Mouse (Mus musculus): ENCODE data around the gene Hist1h4m.
"Not testable (repeated sequence)": the region's sequence is repeated elsewhere in the genome, so short reads cannot be mapped to it uniquely, and the experiment has no call there.

Gene Hist1h4m

DNA sequence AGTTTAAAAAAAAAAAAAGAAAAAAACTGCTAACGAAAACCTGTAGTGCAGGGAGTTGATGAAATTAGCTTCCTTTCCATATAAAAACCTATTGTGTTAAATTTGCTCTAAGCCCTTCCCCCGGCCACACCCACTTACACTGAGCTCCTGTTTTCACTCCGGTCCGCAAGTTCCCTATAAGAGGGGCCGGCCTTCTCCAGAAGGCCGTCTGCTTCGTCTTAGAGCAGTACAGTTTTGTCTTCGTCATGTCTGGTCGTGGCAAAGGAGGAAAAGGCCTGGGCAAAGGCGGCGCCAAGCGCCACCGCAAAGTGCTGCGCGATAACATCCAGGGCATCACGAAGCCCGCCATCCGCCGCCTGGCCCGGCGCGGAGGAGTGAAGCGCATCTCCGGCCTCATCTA, at the start of gene Hist1h4m:
Hist1h4m (plus strand) TSS at position 208 of the 400 bp plus-strand sequence.
- DNase-seq (ENCODE audit: low read depth, low spot score): not testable (repeated sequence)

DNA sequence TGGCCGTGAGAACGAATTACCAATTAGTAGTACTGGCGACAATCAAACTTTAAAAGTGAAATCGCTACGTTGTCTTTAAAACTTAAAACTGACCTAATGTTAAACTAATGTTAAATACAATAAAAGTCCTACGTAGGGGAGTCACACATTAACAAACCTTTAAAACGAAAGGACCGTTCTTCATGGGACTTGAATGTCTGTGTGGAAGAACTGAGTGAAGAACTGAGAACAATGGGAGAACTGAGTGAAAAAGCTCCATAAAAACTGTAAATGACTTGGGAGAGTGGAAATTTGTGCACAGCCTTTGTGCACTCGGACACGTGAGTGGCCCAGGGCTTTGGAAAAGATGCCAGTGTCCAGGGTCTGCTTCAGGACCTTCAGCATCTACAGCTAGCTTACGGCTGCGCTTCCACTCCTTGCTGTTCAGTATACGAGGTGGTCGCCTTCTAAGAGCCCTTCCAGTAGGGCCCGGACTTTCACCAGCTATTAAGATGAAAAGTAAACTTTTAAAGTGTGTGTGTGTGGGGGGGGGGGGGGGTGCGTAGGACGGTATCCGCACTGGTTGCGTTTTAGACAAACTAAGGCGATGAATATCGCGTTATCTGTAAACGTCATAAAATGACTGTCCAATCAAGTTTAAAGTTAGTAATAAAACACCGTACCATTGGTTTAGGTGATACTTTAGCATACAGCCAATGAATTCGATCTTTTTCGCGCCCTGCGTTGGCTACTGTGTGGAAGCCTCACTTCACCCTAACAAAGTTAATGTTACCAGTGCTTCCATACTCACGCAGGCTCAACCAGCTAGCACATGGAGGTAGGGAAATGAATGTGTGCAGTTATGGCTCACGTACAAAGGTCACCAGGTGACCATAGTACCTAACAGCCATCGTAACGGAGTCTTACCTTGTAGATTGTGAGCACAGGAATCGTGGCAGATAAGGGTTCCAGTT, 32.5 kb upstream of the Hist1h4m start:
- DNase-seq (ENCODE audit: low read depth, low spot score): peak; percentile 90

- peak; percentile 83 for DNase-seq (ENCODE audit: low read depth, low spot score)
Measured at GRCm38 (mm10) chr13:21779767-21780731, 31.5 kb upstream of the Hist1h4m start, which contains the start of gene Hist1h1b. Gene Hist1h1b (minus strand): TSS chr13:21780625.

GRCm38 (mm10) chr13:21781021-21781555, 30.5 kb upstream of the Hist1h4m start:
- no peak for DNase-seq (ENCODE audit: low read depth, low spot score)

- DNase-seq (ENCODE audit: low read depth, low spot score): no peak
Measured at GRCm38 (mm10) chr13:21781639-21782038, 29.9 kb upstream of the Hist1h4m start.

DNA sequence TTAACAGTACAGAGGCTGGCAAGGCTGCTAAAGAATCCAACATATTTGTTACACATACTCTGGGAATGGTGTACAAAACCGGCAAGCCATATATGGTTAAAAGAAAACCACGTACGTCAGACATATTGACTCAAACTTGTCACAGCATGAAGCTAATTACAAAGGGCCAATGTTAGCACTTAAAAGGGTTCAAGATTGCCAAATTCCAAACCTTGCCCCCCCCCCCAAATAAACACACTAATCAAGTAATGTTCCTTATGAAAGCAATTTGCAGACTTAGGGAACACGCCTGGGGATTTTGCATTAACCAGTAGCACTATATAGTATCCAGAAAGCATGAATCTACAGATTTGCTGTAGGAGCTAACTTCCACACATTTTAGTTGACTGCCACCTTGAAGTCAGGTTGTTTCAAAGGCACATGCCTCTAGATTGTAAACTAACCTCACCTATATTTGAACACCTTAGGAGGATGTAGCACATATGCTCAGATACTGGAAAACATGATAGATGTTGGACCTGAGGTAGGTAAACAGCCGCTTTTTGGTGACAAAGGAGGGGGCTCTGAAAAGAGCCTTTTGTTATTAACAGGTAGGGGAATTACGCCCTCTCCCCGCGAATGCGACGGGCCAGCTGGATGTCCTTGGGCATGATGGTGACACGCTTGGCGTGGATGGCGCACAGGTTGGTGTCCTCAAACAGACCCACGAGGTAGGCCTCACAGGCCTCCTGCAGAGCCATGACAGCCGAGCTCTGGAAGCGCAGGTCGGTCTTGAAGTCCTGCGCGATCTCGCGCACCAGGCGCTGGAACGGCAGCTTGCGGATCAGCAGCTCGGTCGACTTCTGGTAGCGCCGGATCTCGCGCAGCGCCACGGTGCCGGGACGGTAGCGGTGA, 28.9 kb upstream of the Hist1h4m start:
- peak; percentile 54 for DNase-seq (ENCODE audit: low read depth, low spot score)

DNA sequence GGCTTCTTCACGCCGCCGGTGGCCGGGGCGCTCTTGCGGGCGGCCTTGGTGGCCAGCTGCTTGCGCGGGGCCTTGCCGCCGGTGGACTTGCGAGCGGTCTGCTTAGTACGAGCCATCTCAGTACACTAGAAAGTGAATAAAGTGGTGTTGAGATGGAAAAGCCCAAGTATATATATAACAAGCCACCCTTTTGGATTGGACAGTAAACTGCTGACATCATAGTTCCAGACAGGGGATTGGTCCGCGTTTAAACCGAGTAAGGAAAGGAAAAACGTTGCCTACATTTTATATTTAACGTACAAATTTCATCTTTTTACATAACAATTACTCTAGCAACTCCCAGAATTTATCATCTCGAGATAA, 28.3 kb upstream of the Hist1h4m start, which contains the start of gene Hist1h3i:
Hist1h3i (minus strand) TSS at position 116 of the 363 bp plus-strand sequence.
- DNase-seq (ENCODE audit: low read depth, low spot score): peak; percentile 90

DNA sequence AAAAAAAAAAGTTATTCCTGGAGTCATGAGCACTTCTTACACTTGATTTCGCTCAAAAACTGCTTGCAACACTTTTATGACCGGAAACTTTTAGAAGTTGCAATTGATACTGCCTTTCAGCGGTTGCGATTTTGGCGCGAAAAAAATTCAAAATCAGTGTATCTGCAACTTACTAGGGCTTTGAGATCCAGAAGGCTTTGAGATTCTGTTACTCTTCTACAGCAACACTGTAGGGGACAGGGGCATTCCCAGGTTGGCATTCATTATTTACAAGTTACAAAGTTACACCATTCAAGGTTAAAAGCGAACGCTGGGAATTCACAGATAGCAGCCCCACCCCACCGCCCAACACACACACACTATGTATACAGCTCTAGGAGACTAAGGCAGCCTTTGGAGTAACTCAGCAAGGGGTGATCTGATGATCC, 27.8 kb upstream of the Hist1h4m start:
- no peak for DNase-seq (ENCODE audit: low read depth, low spot score)

- no peak for DNase-seq (ENCODE audit: low read depth, low spot score)
Measured at GRCm38 (mm10) chr13:21784311-21784710, 27.2 kb upstream of the Hist1h4m start.

- DNase-seq (ENCODE audit: low read depth, low spot score): no peak
Measured at GRCm38 (mm10) chr13:21786189-21786898, 25.2 kb upstream of the Hist1h4m start.

DNA sequence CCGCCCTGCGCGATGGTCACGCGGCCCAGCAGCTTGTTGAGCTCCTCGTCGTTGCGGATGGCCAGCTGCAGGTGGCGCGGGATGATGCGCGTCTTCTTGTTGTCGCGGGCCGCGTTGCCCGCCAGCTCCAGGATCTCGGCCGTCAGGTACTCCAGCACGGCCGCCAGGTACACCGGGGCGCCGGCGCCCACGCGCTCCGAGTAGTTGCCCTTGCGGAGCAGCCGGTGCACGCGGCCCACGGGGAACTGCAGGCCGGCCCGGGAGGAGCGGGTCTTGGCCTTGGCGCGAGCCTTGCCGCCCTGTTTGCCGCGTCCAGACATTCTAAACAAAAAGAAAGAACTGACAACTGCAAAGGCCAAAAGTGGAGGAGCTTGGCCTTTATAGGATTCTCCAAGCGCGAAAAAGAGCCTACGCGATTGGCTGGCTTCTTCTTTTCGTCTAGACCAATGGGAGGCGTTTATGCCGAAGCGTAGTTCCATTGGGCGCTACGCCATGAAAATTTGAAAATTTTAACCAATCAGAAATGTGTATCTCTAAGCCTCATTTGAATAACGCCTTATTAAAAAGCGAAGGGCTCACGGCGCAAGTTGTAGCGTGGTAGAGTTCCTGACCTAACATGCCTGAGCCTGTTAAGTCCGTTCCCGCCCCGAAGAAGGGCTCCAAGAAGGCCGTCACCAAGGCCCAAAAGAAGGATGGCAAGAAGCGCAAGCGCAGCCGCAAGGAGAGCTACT, 24.5 kb upstream of the Hist1h4m start, which contains the start of the genes Hist1h2an and Hist1h2bp:
Hist1h2an (minus strand) TSS at position 320 of the 731 bp plus-strand sequence.
Hist1h2bp (plus strand) TSS at position 563 of the 731 bp plus-strand sequence.
- peak; percentile 96 for DNase-seq (ENCODE audit: low read depth, low spot score)

- no peak for DNase-seq (ENCODE audit: low read depth, low spot score)
Measured at GRCm38 (mm10) chr13:21787760-21788593, 23.6 kb upstream of the Hist1h4m start.

GRCm38 (mm10) chr13:21789925-21790324, 21.6 kb upstream of the Hist1h4m start:
- DNase-seq (ENCODE audit: low read depth, low spot score): no peak

GRCm38 (mm10) chr13:21790601-21791283, 20.8 kb upstream of the Hist1h4m start:
- no peak for DNase-seq (ENCODE audit: low read depth, low spot score)

- no peak for DNase-seq (ENCODE audit: low read depth, low spot score)
Measured at GRCm38 (mm10) chr13:21795584-21795983, 16.0 kb upstream of the Hist1h4m start.

DNA sequence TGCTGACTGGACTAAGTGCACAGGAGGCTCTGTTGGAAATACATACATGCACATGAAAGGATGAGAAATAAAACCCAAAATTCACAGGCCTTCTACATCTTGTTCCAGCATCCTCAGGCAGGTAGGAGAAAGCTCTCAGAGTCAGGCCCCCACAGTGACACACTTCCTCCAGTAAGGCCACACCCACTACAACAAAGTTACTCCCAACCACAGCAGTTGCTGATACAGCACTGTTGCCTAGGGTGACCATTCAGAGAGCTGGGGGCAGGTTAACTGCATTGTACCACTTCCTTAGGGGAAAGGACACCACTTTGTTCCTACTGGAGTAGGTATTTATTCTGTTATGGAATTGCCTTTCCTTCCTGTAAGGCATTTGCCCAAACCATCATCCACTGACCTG, 14.4 kb upstream of the Hist1h4m start:
- DNase-seq (ENCODE audit: low read depth, low spot score): not testable (repeated sequence)

GRCm38 (mm10) chr13:21803058-21803457, 8.5 kb upstream of the Hist1h4m start:
- DNase-seq (ENCODE audit: low read depth, low spot score): not testable (repeated sequence)
